Mouse (Mus musculus): Measurements from ENCODE around the gene Gm21854. TPM values are rescaled to one million over a fixed set of nuclear protein-coding genes. Genes with fewer than 3 reads are reported as not detected.
"Not testable (repeated sequence)": the region's sequence is repeated elsewhere in the genome, so short reads cannot be mapped to it uniquely, and the experiment has no call there.

Gene Gm21854
- not detected for polyA plus RNA-seq (2017; shearing (Covaris generic))

GRCm38 (mm10) chrY:5656686-5657085, at the start of gene Gm21854:
Gene Gm21854, plus strand, starts transcription at chrY:5656986.
- not testable (repeated sequence) for ATAC-seq

Other genes starting within 250 kb of the Gm21854 start
- gene Gm20914, start 69.0 kb downstream of the Gm21854 start, polyA plus RNA-seq (2017; shearing (Covaris generic)): not detected
- not detected for gene Gm28171, start 136.4 kb downstream of the Gm21854 start, polyA plus RNA-seq (2017; shearing (Covaris generic))

Measured in CD4-positive, CD25-positive, alpha-beta regulatory T cell, adult 4 months (primary cell).